Mouse (Mus musculus) retina, adult 2 months (tissue): Measurements from ENCODE around the gene Wwp2.
"Not testable (repeated sequence)": the region's sequence is repeated elsewhere in the genome, so short reads cannot be mapped to it uniquely, and the experiment has no call there.

Source experiments
- DNase-seq: peaks from one replicate; pipeline ENCODE4 v3.0.0-alpha.2; 2012; ENCODE audit warnings: low read depth, low spot score

The Wwp2 gene

DNA sequence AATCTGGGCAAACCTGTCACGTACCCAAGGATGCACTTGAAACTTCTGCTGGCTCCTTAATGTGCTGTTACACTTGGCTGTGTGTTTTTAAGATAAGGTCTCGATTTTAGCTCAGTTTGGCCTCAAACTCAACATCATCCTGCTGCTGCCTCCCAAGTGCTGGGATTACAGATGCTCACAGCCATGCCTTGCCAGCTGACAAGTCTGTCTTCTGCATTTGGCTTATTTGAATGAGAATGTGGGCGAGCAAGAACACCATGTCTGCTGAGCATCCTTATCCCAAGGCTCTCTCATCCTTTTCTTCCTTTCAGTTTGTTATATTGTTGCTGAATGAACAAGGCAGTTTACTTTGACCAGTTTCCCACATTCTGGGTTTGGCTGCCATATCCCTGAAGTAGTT, 39.4 kb downstream of the Wwp2 start:
- DNase-seq, result no peak

DNA sequence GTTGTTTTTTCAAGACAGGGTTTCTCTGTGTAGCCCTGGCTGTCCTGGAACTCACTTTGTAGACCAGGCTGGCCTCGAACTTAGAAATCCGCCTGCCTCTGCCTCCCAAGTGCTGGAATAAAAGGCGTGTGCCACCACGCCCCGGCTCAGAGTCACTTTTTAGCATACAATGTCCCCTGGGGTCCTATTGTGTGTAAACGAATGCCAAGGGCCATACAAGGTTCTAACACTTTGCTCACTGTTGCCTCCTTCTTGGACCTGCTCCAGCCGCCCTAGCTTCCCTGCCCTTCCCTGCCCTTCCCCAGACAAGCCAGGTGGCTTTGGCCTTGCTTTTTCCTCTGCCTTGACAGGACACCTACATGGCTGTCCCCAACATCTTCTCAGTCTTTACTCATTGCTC, 40.6 kb downstream of the Wwp2 start:
- not testable (repeated sequence) for DNase-seq

DNA sequence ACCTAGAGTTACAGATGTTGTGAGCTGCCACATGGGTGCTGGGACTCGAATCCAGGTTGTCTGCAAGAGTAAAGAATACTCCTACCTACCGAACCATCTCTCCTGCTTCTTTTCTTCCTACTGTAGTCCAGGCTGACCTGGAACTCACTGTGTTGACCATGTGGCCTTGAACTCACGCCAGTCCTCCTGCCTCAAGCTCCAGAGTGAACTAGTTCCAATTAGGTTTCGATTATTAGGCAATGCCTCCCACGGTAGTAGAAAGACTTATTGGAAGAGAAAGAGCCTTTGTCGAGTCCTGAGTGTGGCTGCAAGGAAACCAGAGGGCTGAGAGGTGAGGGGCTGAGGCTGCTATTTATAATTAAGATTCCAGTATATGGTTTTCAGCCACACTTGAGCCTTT, 42.6 kb downstream of the Wwp2 start:
- DNase-seq, result no peak

DNA sequence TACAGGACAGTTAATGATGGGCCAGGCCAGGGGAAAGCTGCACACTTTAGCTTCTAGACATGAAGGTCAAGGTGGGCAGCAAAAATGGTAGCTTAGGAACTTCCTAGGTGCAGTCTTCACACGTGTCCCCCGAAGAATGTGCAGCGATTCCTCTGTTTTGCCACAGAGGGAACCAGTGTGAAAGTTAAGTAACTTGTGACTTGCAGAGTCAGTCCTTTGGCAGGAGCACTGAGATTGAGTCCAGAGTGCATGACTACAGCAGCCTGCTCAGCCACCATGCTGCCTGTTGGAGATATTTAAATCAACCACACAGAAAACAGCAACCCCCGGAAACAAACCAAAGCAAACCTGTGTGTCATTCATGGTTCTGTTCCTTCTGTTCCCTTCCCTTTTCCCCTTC, 44.3 kb downstream of the Wwp2 start:
- DNase-seq, result no peak

DNA sequence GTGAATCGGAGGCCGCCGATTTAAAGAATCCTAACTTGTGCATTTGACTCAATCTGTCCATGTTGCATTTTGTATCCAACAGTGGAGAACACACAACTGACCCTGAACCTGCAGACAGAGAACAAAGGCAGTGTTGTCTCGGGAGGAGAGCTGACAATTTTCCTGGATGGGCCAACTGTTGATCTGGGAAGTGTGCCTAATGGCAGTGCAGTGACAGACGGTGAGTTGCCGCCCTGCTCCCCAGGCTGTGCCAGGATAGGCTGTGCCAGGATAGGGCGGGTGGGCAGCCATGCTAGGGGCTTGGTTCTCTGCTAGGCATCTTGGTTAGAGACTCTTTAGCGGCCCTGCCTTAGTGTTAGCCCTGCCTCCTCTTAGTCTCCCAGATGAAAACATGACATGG, 47.1 kb downstream of the Wwp2 start:
- no peak for DNase-seq

DNA sequence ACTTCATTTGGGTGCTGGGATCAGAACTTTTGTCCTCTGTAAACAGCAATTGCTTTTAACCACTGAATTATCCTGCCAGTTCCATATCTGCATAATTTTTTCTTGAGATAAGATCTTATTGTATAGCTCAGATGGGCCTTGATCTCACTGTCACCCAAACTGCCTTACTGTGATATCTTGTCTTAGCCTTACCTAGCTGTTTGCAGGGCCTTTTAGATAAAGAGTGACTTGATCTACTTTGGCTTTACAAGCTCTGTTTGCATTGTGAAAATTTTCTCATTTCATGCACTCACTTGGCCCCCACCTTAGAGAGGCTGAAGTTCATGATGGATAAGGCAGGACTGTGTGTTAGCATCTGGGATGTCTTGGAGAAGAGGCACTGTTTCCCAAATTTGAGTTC, 48.8 kb downstream of the Wwp2 start:
- DNase-seq, result no peak

DNA sequence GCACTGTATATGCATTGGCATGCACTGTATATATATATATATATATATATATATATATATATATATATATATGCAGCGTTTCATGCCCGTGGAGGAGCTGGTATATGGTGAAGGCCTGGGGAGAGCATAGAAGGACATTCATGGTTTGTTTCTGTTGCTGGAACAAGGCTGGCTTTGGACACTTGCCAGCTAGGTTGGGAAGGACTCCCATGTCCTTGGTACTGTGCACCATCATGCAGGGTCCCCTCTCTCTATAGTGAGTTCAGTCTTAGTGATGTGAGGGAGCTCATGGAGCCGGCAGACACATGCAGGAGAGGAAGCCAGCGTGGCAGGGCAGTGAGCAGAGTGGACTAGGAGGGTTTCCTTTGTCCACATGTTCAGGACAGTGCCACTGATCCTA, 52.4 kb downstream of the Wwp2 start:
- DNase-seq, result no peak

DNA sequence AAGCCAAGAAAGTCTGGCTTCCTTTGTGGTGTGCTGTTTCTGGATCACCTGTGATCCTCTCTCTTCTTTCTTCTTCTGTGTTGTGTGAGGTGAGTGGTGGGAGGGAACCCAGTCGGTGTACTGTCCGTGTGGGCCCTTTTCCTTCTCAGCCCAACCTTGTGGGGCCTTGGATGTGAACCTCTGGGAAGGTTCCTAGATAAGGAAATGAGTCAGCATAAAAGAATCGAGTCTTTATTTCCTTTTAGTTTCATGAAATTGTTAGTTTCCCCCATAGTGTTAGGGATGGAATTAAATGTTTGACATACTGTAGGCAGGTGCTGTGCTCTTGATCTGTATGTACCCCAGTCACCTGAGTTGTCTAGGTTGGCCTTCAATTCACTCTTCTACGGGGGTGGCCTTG, 52.9 kb downstream of the Wwp2 start:
- no peak for DNase-seq

DNA sequence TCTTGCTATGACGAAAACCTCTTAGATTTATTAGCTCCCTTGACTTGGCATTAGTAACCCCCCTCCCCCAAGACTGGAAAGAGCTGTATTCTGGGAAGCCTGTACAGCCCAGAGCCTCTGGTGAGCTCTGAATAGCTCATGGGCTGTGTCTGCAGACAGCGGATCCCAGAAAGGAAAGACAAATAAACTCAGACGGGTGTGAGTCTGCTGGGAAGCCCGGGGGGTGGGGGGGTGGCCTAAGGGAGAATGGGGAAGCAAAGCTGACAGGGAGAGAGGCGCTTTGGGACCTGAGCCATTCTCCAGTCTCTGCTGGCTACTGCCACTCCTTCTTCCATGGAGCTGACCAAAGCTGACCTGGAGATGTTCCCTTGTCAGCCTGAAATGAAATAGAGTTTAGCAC, 53.8 kb downstream of the Wwp2 start:
- DNase-seq, result no peak

DNA sequence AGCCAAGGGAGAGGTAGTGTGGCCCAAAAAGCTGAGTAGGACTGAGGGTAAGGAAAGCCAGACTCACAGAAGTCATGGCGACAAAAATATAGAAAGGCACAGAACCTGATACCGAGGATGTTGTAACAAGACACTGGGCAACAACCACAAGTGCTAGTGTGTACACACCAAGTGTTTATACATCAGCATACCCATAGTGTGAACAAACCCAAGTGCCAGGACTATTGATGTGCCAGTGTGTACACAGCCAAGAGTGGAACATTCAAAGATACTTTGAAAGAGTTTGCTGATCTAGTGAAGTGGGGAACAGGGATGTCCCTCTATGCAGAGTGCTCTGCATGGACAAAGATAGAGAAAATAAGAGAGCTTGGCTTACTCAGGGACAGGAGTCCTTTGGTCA, 54.5 kb downstream of the Wwp2 start:
- DNase-seq, result no peak

DNA sequence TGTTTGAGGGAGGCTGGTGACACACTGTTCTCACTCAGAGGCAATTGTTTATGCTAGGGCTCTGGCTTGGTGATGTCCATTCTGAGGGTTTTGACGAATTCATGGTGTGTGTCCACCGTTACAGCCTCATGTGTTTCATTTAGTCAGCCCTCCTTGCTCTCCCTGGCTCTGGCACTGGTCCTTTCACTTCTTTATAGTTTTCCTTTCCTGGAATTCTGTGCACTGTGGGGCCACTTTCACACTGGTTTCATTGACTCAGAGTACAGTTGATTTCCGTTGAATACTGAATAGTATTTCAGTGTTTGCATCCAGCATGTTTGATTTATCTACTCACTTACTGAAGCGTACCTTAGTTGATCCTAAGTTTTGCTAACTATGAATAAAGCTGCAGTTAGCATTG, 55.0 kb downstream of the Wwp2 start:
- no peak for DNase-seq

DNA sequence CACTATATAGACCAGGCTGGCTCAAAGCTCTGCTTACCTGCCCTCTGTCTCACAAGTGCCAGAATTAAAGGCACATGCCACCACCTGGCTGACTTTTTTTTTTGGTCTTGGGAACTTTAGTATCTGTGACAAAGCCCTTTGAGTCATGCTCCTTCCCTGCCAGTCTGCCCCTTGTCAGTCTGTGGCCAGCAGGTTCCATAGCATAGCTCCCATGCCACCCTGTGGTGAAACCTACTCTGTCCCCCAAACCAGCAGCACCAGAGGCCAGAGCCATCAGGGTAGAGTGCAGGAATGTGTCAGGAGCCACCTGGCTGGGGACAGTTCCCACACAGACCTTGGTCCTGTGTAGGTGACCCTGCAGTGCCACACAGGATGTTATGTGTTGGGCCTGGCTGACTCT, 55.7 kb downstream of the Wwp2 start:
- no peak for DNase-seq

DNA sequence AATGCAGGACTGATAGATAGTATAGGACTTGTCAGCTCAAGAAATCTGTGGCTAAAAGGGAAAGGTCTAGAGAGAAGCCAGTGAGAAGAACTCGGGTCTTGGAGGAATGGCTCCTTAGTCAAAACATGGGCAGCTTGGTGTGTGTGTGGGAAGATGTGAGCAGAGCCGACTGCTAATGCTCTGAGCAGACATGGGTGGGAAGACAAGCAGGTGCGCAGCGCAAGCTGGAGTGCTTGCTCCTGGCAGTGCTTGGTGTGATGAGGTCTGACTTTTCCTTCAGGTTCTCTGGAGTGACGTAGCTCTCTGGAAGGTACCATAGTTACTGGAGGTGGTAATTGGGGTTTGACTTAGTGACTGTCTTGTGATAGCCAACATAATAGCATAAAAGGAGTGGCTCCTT, 56.6 kb downstream of the Wwp2 start:
- DNase-seq, result no peak

DNA sequence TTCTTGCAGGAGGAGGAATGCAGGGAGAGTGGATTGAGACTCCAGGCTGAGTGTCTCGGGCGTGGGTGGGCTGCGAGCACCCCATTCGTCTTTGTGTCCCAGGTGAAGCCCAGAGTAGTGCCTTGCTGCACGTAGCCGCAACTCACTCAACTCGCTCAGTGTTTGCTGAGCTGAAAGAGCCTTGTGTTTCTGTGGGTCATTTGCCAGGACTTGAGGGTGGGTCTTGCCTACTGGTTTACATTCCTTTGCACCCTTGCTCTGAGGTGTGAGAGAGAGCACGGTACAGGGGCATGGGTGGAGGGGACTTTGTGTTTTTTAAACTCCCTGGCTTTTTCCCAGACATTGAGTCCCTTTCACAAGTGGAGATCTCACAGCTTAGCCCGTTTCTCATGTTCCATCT, 59.3 kb downstream of the Wwp2 start:
- DNase-seq, result no peak

DNA sequence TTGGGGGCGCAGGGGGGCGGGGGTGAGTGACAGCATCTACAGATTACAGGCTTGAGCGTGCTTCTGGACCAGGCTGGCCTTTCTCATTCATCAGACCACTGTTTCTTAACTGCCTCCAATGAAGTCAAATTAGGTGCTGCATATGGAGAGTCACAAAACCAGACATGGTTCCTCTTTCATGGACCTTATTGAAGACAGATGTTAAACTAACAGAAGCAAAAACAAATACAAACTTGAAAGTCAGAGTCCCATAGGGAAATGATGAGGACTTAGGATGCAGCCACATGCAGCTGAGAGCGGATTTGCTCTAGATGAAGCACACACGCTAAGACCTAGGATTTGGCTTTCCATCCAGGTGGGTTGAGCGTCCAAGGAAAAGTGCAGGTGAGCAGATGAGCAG, 61.5 kb downstream of the Wwp2 start:
- no peak for DNase-seq

DNA sequence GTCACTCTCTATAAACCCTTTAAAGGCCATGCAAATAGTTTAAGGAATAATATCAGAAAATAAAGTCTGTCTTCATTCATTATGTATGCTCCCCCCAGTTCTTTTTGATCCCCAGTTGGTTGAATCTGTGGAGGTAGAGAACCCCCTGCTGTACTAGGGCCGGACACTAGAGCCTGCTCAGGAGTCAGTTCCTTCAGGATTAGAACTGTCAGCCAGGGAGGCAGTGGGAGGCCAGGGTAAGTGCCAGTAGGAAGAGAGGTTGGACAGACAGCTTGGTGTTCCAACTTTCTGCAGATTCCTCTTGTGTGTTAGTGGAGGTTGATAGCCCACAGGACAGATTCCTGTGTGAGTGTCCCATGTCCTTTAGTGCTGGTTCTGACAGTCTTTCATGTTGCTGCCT, 62.2 kb downstream of the Wwp2 start:
- no peak for DNase-seq

DNA sequence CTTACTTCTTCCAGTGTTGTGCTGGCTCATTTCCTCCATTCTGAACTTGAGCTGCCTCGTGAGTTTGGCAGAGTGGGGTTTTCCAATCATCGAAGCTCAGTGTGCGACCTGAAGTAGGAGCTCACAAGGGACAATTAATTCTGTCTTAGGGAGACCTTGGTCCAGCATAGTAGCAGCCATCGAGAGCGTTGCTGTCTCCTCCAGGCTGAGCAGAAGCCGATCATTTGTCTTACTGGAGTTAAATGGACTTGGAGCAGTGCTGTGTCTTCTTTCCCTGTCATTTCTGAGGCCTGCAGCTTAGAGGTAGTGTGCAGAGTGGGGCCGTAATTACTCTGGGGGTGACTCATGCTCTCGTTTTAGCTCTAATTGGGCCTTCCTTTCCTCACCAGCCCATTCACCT, 62.6 kb downstream of the Wwp2 start:
- no peak for DNase-seq

DNA sequence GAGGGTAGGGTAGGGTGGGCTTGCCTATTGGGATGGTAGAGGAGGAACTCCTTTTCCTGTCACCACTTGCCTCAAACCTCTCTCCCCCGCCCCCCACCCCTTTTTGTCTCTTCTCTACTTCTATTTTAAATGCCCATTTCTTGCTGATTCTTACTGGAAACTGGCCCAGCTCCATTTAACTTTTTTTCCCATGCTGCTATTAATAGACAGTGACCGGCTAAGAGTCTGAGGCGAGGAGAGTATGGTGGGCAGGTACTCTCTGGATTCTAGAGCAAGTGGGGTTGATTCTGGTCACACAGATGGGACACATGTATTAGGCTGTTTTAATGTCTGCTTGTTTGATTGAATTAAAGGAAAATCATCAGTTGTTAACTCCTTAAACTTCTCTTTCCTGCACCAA, 63.4 kb downstream of the Wwp2 start:
- no peak for DNase-seq

DNA sequence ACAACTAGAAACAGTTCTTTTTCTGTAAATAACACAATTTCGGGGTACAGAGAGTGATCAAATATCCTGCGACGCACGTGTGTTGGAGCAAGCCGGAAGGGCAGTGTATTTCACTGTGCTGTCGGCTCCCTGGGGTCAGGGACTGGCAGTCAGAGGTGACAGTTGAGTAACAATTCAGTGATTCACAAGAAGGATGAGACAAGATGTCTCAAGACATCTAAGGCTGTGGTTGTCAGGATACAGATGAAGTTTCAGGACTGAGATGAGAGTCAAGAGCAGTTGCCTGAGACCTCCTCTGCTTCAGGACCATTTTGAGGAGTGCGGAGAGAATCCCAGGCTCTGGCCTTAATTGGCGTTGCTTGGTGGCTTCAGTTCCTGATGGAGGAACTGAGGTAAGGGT, 66.2 kb downstream of the Wwp2 start:
- no peak for DNase-seq

DNA sequence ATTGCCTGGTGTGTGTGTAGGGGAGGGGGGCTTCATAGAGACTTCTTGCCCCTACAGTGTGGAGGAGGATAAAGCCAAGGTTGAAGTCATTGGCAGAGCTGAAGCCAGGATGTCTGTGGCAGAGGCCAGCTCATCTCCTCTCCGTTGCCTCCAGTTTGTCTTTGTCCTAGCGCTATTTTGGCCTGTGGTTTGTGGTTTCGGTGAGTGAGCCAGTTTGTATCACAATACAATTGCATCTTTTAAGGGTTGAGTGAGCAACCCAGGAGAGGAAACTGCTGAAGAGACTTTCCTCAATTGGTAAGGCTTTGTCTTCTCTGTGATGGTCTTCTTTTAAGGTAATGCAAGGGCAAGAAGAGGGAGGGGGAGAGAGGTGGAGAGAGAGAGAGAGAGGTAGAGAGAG, 66.8 kb downstream of the Wwp2 start:
- DNase-seq, result no peak

DNA sequence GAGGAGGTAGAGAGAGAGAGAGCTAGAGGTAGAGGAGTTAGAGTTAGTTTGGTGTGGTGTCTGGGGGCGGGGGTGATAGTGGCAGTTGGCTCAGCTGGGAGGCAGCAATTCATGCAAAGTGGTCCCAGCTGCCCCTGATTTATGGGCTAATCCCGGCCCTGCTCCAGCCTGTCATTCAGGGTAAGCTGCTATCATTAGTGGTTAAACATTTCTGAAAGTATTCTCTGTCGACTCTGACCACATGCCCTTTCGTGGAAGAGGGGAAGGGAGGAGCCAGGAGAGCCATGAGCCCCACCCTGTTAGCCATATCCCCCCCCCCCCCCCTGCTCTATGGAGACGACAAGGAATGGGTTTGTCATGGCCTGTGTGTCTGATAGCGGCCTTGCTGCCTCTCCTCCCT, 67.2 kb downstream of the Wwp2 start:
- DNase-seq, result no peak

DNA sequence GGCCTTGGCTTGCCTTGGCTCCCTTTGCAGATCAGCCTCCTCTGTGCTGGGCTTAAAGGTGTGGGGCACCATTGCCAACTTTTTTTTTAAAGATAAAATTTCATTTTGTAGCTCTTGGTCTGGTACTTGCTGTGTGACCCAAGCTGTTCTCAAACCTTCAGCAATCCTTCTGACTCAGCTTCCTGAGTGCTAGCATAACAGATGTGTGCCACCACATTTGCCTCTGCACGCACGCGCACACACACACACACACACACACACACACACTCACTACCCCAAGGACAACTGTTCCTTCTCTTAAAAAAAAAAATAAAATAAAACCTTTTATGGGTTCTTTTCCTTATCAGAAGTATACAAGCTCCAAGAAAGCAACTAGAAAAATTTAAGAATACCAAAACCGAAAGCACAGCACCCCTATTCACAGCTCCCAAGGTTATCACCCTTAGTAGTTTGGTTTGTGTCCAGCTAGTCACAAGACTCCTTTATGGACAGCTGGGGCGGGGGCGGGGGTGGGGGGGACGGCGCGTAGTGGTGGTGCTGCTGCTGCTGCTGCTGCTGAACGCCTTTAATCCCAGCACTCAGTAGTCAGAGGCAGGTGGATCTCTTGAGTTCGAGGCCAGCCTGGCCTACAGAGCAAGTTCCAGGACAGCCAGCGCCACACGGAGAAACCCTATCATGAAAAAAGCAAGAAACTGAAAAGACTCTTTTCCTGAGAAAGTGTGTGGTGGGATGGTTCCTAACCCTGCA, 68.2 kb downstream of the Wwp2 start:
- no peak for DNase-seq

DNA sequence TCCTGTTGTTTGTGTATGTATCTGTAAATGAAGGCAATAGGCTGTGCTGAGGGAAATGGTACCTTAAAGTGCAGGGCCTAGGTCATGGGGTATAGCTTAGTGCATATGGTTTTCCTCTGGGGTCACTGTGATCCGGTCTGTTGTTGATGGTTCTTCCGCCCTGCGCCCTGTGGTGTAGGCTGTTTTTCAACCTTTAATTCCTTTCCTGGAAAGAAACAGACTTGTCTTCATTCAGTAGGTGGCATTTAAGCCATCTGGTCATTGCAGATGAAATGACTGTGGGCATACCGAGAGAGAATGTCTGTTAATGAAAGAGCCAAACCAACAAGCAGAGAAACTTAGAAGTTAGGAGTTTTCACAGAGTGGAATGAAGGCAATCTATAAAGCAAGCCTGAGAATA, 69.1 kb downstream of the Wwp2 start:
- DNase-seq, result no peak

DNA sequence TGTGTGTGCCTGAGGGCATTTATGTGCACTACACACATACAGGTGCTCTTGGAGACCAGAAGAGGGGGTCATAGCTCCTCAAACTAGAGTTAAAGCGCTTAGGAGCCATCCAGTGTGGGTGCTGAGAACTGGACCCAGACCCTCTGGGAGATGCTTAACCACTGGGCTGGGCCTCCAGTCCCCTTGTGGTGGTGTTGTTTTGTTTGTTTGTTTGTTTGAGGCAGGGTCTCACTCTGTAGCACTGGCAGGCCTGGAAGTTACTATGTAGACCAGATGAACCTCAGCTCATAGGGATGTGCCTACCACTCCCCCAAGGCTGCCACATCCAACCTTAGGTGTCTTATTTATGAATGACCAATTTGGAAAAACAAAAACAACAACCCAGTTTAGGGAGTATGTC, 70.9 kb downstream of the Wwp2 start:
- DNase-seq, result no peak
